Mouse (Mus musculus) A20 (cell line): ENCODE measurements around the gene Tm6sf1.

ENCODE experiments used
- DNase-seq: peaks from one replicate; pipeline ENCODE4 v3.0.0-alpha.2; 2011; ENCODE audit warnings: low read depth, low spot score

Gene Tm6sf1

GRCm38 (mm10) chr7:81850171-81850570 is 8.6 kb upstream of the Tm6sf1 start:
- DNase-seq: no peak

- DNase-seq: no peak
Measured at GRCm38 (mm10) chr7:81851706-81852105, 7.1 kb upstream of the Tm6sf1 start.

GRCm38 (mm10) chr7:81854568-81855307 is 4.1 kb upstream of the Tm6sf1 start:
- DNase-seq: no peak

GRCm38 (mm10) chr7:81855694-81856093 is 3.1 kb upstream of the Tm6sf1 start, which contains the start of gene Gm10160:
Gene Gm10160 (minus strand): TSS chr7:81855794.
- DNase-seq: no peak

GRCm38 (mm10) chr7:81856221-81856620 is 2.6 kb upstream of the Tm6sf1 start:
- DNase-seq: peak; percentile 36

GRCm38 (mm10) chr7:81858236-81858635 is 565 bp upstream of the Tm6sf1 start:
- no peak for DNase-seq

- DNase-seq: no peak
Measured at GRCm38 (mm10) chr7:81860071-81860470, 1.3 kb downstream of the Tm6sf1 start.

GRCm38 (mm10) chr7:81860996-81861395 is 2.2 kb downstream of the Tm6sf1 start:
- peak; percentile 35 for DNase-seq

GRCm38 (mm10) chr7:81861461-81861860 is 2.7 kb downstream of the Tm6sf1 start:
- DNase-seq: no peak

- DNase-seq: no peak
Measured at GRCm38 (mm10) chr7:81861921-81862320, 3.1 kb downstream of the Tm6sf1 start.

GRCm38 (mm10) chr7:81862587-81863583 is 4.1 kb downstream of the Tm6sf1 start:
- DNase-seq: peak; percentile 60

- DNase-seq: no peak
Measured at GRCm38 (mm10) chr7:81864552-81864951, 5.8 kb downstream of the Tm6sf1 start.

GRCm38 (mm10) chr7:81865937-81866336 is 7.1 kb downstream of the Tm6sf1 start:
- no peak for DNase-seq

- DNase-seq: no peak
Measured at GRCm38 (mm10) chr7:81867231-81867930, 8.6 kb downstream of the Tm6sf1 start.

GRCm38 (mm10) chr7:81868158-81868557 is 9.4 kb downstream of the Tm6sf1 start:
- DNase-seq: peak; percentile 79

- DNase-seq: no peak
Measured at GRCm38 (mm10) chr7:81872493-81873013, 13.8 kb downstream of the Tm6sf1 start.

GRCm38 (mm10) chr7:81873807-81874206 is 15.0 kb downstream of the Tm6sf1 start:
- no peak for DNase-seq

GRCm38 (mm10) chr7:81874636-81875035 is 15.8 kb downstream of the Tm6sf1 start:
- DNase-seq: no peak

GRCm38 (mm10) chr7:81875372-81875771 is 16.6 kb downstream of the Tm6sf1 start:
- no peak for DNase-seq

- DNase-seq: no peak
Measured at GRCm38 (mm10) chr7:81880286-81880685, 21.5 kb downstream of the Tm6sf1 start.

- no peak for DNase-seq
Measured at GRCm38 (mm10) chr7:81880797-81881196, 22.0 kb downstream of the Tm6sf1 start.

- no peak for DNase-seq
Measured at GRCm38 (mm10) chr7:81881600-81881999, 22.8 kb downstream of the Tm6sf1 start.
